Mouse (Mus musculus) bone marrow macrophage, adult 2 months (primary cell): ENCODE measurements around the gene Suclg2. TPM values are rescaled to one million over a fixed set of nuclear protein-coding genes. Genes with fewer than 3 reads are reported as not detected.

Experiments
- H3K27ac ChIP-seq: 2 replicates; pipeline ENCODE4 v1.5.1; 2012; ENCODE audit warnings: low read depth, low read length; ENCODE audit not compliant: insufficient read depth
- H3K4me1 ChIP-seq: 2 replicates; pipeline ENCODE4 v1.6.1; 2012; ENCODE audit warnings: low read length; ENCODE audit not compliant: control insufficient read depth, insufficient read depth
- H3K4me3 ChIP-seq: 2 replicates; pipeline ENCODE4 v1.5.1; 2012; ENCODE audit warnings: mild to moderate bottlenecking, low read length, moderate library complexity; ENCODE audit not compliant: insufficient read depth
- CTCF ChIP-seq: IDR thresholded peaks from 2 replicates; pipeline ENCODE4 v1.5.1; 2012; ENCODE audit warnings: low read depth, mild to moderate bottlenecking, low read length, moderate library complexity
- POLR2A ChIP-seq: IDR thresholded peaks from 2 replicates; pipeline ENCODE4 v1.6.1; 2012; ENCODE audit warnings: mild to moderate bottlenecking, low read depth, low read length, borderline replicate concordance
- polyA plus RNA-seq: library from polyadenylated mRNA; stranded (reverse); fragments of >200 nt; gene quantifications from 2 replicates; pipeline ENCODE4 v1.2.4, GENCODE M21; 2012; ENCODE audit not compliant: missing spikeins, insufficient read depth, insufficient read length

The Suclg2 gene
- polyA plus RNA-seq, result 14.3 and 19.2 TPM in 2 replicates

DNA sequence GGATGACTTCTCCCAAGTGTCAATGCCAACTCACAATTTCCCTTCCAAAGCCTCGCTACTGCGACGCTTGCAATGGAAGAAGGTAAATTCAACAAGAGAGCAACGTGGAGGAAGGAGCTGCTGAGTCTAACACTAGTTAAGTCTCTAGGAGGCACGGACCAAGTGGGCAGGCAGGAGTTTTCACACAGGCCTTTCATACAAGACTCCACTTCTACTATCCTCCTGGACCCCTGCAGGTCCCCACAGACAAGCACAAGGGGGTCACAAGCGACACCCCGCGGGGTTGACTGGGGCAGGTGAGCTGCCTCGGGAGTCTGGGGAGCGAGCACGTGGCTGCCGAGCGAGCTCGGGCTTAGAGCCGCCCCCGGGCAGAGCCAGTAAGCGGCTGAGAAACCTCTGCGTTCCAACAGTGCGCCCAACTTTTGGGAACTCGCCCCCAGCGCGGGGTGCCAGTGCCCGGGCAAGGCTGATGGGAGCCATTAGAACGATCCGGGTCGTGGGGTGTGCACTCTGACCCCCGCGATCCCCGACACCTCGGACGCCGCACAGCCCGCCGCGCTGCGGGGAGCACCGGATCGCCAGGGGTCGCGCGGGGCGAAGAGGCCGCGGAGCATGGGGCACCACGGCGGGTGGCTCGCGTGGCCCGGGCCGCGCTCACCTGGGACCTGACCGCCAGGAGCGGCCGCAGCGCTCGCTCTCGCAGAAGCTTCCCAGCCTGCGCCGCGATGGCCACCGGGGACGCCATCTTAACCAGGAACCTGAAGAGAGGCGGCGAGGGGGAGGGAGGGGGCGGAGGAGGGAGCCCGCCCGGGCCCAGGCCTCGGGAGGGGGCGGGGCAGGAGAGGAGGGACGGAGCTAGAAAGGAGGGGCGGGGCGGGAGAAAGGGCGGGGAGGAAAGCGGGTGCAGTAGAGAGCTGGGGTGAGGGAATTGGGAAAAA is at the start of gene Suclg2:
Gene Suclg2 (minus strand): TSS at position 770 of the 938 bp plus-strand sequence.
- H3K4me1 ChIP-seq, result peaks cover 4% of the 10 kb centered on the region; the same call in 1 of the 2 replicates
- TF ChIP-seq CTCF, result no peak
- TF ChIP-seq POLR2A, result no peak
- peak within 1 kb of the TSS; percentile 2; the same call in 1 of the 2 replicates for H3K27ac ChIP-seq
- peak within 1 kb of the TSS; percentile 76 for H3K4me3 ChIP-seq

DNA sequence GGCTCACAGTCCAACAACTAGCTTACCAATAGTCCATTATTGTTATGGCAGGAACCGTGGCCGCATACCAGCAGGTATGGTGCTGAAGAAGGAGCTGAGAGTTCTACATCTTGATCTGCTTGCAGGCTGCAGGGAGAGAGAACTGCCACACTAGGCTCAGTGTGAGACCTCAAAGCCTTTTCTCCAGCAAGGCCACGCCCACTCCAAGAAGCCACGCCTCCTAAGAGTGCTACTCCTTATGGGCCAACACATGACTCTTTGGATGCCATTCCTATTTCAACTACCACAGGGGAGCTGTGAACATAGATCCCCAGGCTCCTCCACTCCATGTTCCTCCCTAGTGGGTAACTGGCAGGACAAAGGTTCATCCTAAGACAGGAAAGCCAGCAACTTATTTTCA is 48.0 kb upstream of the Suclg2 start:
- H3K27ac ChIP-seq, result no peak overlapping the region
- no peaks in the 10 kb centered on the region for H3K4me1 ChIP-seq
- H3K4me3 ChIP-seq, result no peak overlapping the region
- no peak for TF ChIP-seq POLR2A

DNA sequence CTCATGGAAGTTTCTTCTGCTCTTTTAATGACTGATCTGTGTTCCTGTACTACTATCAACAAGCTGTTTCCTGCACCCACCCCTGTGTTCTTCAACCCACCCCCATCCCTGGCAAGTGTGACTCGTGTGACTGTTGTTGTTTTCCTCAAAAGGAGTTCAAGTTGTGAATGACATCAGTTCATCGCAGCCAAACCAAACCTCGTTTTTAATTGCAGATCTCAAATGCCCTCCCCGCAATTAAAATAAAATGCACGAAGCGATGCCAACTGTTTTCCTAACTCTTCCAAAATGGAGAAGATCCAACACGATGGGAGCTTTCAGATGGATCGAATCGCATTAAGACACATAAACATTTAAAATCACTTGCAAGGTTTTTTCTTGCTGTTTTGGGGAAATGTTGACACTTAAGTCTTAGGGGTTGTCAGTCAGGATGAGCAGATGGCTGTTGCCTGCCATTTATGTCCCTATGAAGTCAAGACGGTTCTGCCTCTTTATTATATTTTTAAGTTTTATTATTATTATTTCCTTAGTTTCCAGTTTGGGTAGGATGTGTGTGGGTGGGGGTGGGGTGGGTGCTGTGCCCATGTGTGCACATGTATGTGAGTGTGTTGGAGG is 41.1 kb upstream of the Suclg2 start:
- TF ChIP-seq CTCF, result no peak
- no peak for TF ChIP-seq POLR2A
- H3K4me3 ChIP-seq, result no peak overlapping the region
- no peak overlapping the region for H3K27ac ChIP-seq
- no peaks in the 10 kb centered on the region for H3K4me1 ChIP-seq

DNA sequence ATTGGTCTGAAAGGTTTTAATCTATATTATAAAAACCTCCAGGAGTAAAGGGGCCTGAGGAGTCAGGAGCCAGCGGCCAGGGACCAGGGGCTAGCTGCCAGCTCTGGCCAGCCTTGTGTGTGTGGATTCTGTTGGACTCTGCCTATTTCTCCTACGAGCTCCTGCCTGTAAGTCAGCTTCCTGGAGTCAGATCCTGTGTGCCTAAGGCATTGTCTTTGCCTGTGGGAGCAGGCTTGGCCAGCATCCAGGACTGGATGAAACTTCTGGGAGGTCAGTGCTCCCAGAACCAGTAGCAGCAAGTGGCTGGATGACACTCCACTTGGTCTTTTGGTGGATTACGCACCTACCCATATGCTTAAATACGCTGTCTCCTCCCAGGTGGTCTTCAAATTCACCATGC is 23.8 kb upstream of the Suclg2 start:
- H3K4me3 ChIP-seq, result no peak overlapping the region
- H3K4me1 ChIP-seq, result no peaks in the 10 kb centered on the region
- TF ChIP-seq POLR2A (no peak), CTCF (no peak)
- no peak overlapping the region for H3K27ac ChIP-seq

DNA sequence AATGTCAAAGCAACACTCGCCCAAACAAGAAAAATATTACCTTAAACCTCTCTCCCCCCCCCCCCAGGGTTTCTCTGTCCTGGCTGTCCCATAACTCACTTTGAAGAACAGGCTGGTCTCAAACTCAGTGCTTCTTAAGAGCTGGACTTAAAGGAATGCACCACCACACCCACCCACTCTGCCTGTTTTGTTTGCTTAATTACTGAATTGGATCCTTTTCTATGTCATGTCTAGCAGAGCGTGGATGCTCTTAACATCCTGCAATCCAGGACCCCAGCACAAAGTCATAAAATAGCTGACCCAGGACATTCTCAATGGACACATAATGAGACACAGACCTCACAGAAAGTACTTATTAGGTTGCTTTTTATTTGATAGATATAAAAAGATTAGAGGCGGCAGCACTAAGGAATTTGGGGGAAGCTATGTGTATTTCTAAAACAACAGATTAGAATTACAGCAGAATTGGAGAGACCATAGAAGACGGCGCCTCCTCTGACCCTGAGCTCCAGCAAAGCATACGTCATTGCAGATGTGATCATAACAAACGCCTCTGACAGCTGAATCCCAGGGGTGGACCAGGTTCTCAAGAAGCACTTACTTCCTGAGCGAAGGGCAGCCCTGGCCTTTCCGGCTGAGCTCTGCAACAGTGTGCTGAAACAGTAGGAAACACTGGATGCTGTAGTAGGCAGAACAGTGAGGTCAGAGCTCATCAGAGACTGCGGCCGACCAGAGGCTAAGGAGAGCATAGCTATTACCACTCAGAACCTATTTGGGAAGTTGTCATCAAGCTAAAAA is 13.2 kb upstream of the Suclg2 start:
- H3K4me3 ChIP-seq, result no peak overlapping the region
- H3K27ac ChIP-seq, result no peak overlapping the region
- no peak for TF ChIP-seq CTCF
- TF ChIP-seq POLR2A, result no peak
- no peaks in the 10 kb centered on the region for H3K4me1 ChIP-seq

DNA sequence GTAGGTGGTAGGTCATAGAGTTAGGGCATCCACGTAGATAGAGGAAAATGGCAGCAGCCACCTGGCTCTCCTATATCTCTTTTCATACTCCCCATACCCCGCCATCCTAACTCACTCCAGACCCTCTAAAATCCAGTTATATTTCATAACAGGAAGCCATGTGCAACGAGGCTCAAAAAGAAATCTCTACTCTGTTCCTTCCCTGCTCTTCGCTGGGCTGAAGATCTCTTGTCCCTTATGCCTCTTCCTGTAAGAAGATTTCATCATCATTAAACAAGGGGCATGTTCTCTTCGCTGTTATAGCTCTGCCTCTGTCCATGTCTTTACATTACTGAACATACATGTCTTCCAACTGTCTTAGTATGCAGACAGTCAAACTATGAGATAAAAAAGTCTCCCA is 10.8 kb upstream of the Suclg2 start:
- TF ChIP-seq CTCF (no peak), POLR2A (no peak)
- H3K4me1 ChIP-seq, result no peaks in the 10 kb centered on the region
- no peak overlapping the region for H3K4me3 ChIP-seq
- H3K27ac ChIP-seq, result no peak overlapping the region

DNA sequence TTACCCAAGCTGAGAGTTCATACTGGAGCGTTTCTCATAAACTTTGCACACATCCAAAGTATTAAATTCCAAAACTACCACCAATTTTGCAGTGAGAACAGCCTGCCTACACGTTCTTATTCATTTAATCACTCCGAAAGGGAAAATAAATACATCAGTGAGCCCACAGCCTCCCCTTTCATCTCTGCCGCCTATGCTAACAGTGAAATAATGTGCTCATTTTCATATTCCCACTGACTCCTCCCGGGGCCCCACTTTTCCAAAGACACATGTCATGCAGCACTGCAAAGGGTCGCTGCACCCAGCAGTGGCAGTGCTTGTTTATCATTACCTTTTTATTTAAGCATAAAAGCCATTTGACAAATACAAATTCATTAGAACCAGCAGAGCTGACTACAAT is 6.7 kb upstream of the Suclg2 start:
- H3K4me1 ChIP-seq, result no peaks in the 10 kb centered on the region
- no peak overlapping the region for H3K4me3 ChIP-seq
- TF ChIP-seq CTCF (no peak), POLR2A (no peak)
- no peak overlapping the region for H3K27ac ChIP-seq

DNA sequence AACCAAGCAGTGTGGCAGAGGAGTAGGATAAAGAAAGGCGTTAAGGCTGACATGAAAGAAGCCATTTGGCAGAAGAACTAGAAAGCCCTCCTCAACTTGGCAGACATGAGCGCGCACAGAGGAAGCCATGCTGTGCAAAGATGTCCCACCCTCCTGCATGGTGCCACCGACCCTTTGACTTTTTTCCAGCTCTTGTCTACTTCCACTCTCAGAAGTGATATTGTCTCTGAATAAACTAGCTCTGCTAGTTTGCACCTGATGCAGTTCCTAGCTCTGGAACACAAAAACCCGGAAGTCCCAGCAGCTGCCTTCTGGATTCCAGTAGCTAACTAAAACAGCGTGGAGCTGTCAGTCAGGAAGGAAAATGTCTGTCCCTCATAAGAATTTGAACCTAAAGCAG is 4.8 kb upstream of the Suclg2 start:
- peaks cover 2% of the 10 kb centered on the region; the same call in 1 of the 2 replicates for H3K4me1 ChIP-seq
- H3K4me3 ChIP-seq, result no peak overlapping the region
- no peak overlapping the region for H3K27ac ChIP-seq
- TF ChIP-seq CTCF (no peak), POLR2A (no peak)

DNA sequence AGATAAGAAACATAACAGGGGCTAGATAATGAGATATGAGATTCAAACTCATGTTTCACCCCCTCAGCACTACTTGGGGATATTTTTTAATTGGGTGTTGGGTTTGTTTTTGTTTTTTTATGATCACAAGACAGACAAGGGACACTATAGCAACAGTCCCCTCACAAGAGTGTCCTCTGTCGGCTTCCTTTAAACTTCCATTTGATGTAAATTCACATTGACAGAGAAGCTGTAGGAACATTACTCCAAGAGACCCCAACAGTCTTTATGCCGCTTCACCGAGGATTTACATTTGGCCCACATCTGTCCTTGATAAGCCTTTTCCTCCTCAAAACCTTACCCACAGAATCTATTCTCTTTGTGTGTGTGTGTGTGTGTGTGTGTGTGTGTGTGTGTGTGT is 1.2 kb upstream of the Suclg2 start:
- peaks cover 4% of the 10 kb centered on the region; the same call in 1 of the 2 replicates for H3K4me1 ChIP-seq
- H3K4me3 ChIP-seq, result no peak overlapping the region
- TF ChIP-seq CTCF, result no peak
- no peak for TF ChIP-seq POLR2A
- H3K27ac ChIP-seq, result no peak overlapping the region
